In genomic region chr3:14878749-14879223, GRCm38 (mm10) we compare ENCODE assay signal across 16 mouse cellular contexts. TPM values are rescaled to one million over a fixed set of nuclear protein-coding genes. Genes with fewer than 3 reads are reported as not detected.
DNase-seq lines count a peak whose midpoint lies in the region; ATAC-seq and TF ChIP-seq lines count a peak whose summit lies in the region.
"Had no signal": no experiment of that assay in that cellular context is flagged by ENCODE, and none has a peak within 500 bp of the region (broad histone marks: within the 10 kb centered on the region; RNA-seq: fewer than 3 reads in every experiment).

No protein-coding gene starts in this region.

- H3K4me3 ChIP-seq in heart, embryonic 12.5 days: no peak overlapping the region
- no peak overlapping the region for H3K4me3 ChIP-seq in heart, adult 2 months
- peak overlapping the region; percentile 55 to 69; a peak in 3 of 4 replicates for H3K4me3 ChIP-seq in MEL (ENCODE audit: control insufficient read depth in 1 of 2, insufficient read depth in 1 of 2, low read depth in 2 of 2, low read length in 2 of 2)
- H3K4me3 ChIP-seq in liver, postnatal 0 days (ENCODE audit: low read depth, low read length): no peak overlapping the region
- H3K4me3 ChIP-seq: forebrain, embryonic 10.5 days; left cerebral cortex, adult 2 months; limb, embryonic 13.5 days had no signal

- 0 out of 2 replicates have a peak, but pooled peaks cover 9% of the 10 kb centered on the region for H3K4me1 ChIP-seq in heart, embryonic 12.5 days (replicated peaks)
- H3K4me1 ChIP-seq in heart, adult 2 months (ENCODE audit: control insufficient read depth, insufficient read depth, low read length): no peaks in the 10 kb centered on the region
- H3K4me1 ChIP-seq in MEL (ENCODE audit: control insufficient read depth in 1 of 2, insufficient read depth in 2 of 2, low read length in 2 of 2): peaks cover 32 to 35% of the 10 kb centered on the region in 2 experiments
- peaks cover 28% of the 10 kb centered on the region for H3K4me1 ChIP-seq in liver, postnatal 0 days (ENCODE audit: insufficient read depth)
- H3K4me1 ChIP-seq: forebrain, embryonic 10.5 days; limb, embryonic 13.5 days had no signal

- H3K79me2 ChIP-seq in heart, adult 2 months (replicated peaks; ENCODE audit: control insufficient read depth, insufficient read depth, low read length): no peaks in the 10 kb centered on the region
- H3K79me2 ChIP-seq in MEL (ENCODE audit: control insufficient read depth, insufficient read depth, low read length, poor library complexity): peaks cover 2% of the 10 kb centered on the region

- no peak overlapping the region for H3K9ac ChIP-seq in heart, embryonic 12.5 days
- H3K9ac ChIP-seq in heart, adult 2 months (ENCODE audit: low read depth, low read length): no peak overlapping the region
- H3K9ac ChIP-seq in MEL (ENCODE audit: control insufficient read depth, low read depth, low read length, poor library complexity, severe bottlenecking): peak overlapping the region; percentile 75
- no peak overlapping the region; the same call in 1 of the 2 replicates for H3K9ac ChIP-seq in liver, postnatal 0 days (replicated peaks)
- H3K9ac ChIP-seq: limb, embryonic 13.5 days had no signal

- no peaks in the 10 kb centered on the region for H3K9me3 ChIP-seq in heart, embryonic 12.5 days (replicated peaks)
- no peaks in the 10 kb centered on the region for H3K9me3 ChIP-seq in MEL (replicated peaks; ENCODE audit: insufficient read depth, low read length)
- H3K9me3 ChIP-seq in liver, postnatal 0 days (ENCODE audit: low read length): no peaks in the 10 kb centered on the region
- H3K9me3 ChIP-seq: forebrain, embryonic 10.5 days; limb, embryonic 13.5 days had no signal

- H3K4me2 ChIP-seq in heart, embryonic 12.5 days: no peak overlapping the region
- H3K4me2 ChIP-seq in liver, postnatal 0 days (ENCODE audit: low read depth, low read length): peak overlapping the region; percentile 48
- H3K4me2 ChIP-seq: limb, embryonic 13.5 days had no signal

- H3K27me3 ChIP-seq in heart, embryonic 12.5 days (replicated peaks): no peaks in the 10 kb centered on the region
- no peaks in the 10 kb centered on the region for H3K27me3 ChIP-seq in heart, adult 2 months (ENCODE audit: control insufficient read depth, insufficient read depth, low read length)
- no peaks in the 10 kb centered on the region for H3K27me3 ChIP-seq in MEL (ENCODE audit: control insufficient read depth in 1 of 2, insufficient read depth in 2 of 2, low read length in 2 of 2)
- H3K27me3 ChIP-seq in liver, postnatal 0 days (ENCODE audit: insufficient read depth, low read length): no peaks in the 10 kb centered on the region
- H3K27me3 ChIP-seq: limb, embryonic 13.5 days had no signal

- 57% methylated on average over 6 of the region's 6 CpGs for WGBS in heart, embryonic 12.5 days
- whole genome bisulfite sequencing in heart, adult 2 months: 68% methylated on average over 6 of the region's 6 CpGs
- 38% methylated on average over 6 of the region's 6 CpGs for WGBS in liver, postnatal 0 days (ENCODE audit: insufficient replicate concordance)

- no peaks in the 10 kb centered on the region for H3K36me3 ChIP-seq in heart, embryonic 12.5 days
- H3K36me3 ChIP-seq in heart, adult 2 months (ENCODE audit: control insufficient read depth, insufficient read depth, low read length): no peaks in the 10 kb centered on the region
- peaks cover 0 to 42% of the 10 kb centered on the region in 2 experiments; a peak in 2 of 4 replicates for H3K36me3 ChIP-seq in MEL (ENCODE audit: control insufficient read depth in 1 of 2, insufficient read depth in 2 of 2, low read length in 2 of 2)
- H3K36me3 ChIP-seq in liver, postnatal 0 days (replicated peaks; ENCODE audit: insufficient read depth, low read length): no peaks in the 10 kb centered on the region
- H3K36me3 ChIP-seq: forebrain, embryonic 10.5 days; limb, embryonic 13.5 days had no signal

- no peak for TF ChIP-seq EP300 in heart, adult 2 months (IDR thresholded peaks at IDR 0.05; ENCODE audit: insufficient read depth, low read depth, low read length)
- TF ChIP-seq EP300 in MEL (IDR thresholded peaks at IDR 0.05; ENCODE audit: low read depth in 1 of 2, low read length in 2 of 2): peak; percentile 87 to 94
- peak; percentile 100 for TF ChIP-seq EP300 in liver, postnatal 0 days (IDR thresholded peaks at IDR 0.05; ENCODE audit: low read depth)

- DNase-seq in heart, adult 2 months: no peak
- peak; percentile 92 for DNase-seq in MEL (ENCODE audit: low read depth, low spot score)
- DNase-seq in liver, postnatal 0 days: peak; percentile 54
- no peak for DNase-seq in cerebellum, adult 8-10 months
- DNase-seq in urinary bladder, postnatal 4 days (ENCODE audit: low spot score in 2 of 2): no peak
- no peak for DNase-seq in frontal cortex, postnatal 25 days (ENCODE audit: low spot score in 2 of 2)
- DNase-seq: cerebellum, adult 9-10 months; heart, adult 11 months; kidney, adult 18-20 months; midbrain, embryonic 14.5 days; right cerebral cortex, postnatal 4 days had no signal

- no peak overlapping the region for H3K27ac ChIP-seq in heart, embryonic 12.5 days (ENCODE audit: poor library complexity, severe bottlenecking)
- H3K27ac ChIP-seq in heart, adult 2 months: no peak overlapping the region
- H3K27ac ChIP-seq in MEL (ENCODE audit: control insufficient read depth, low read depth, low read length): peak overlapping the region; percentile 100
- peak overlapping the region; percentile 95 for H3K27ac ChIP-seq in liver, postnatal 0 days (ENCODE audit: low read depth)
- H3K27ac ChIP-seq: forebrain, embryonic 10.5 days; left cerebral cortex, adult 2 months; limb, embryonic 13.5 days had no signal

- no peak for TF ChIP-seq POLR2A in heart, adult 2 months (IDR thresholded peaks at IDR 0.05; ENCODE audit: insufficient read depth, low read depth, low read length)
- TF ChIP-seq POLR2A in MEL (IDR thresholded peaks at IDR 0.05; ENCODE audit: control insufficient read depth in 1 of 2, insufficient read depth in 1 of 2, low read depth in 1 of 2, low read length in 2 of 2, poor library complexity in 1 of 2): peak in 1 of 2 experiments; percentile 41; a peak in 1 of 4 replicates

- peak; percentile 88 for ATAC-seq in heart, embryonic 12.5 days (ENCODE audit: insufficient number of reproducible peaks, low FRiP score)
- peak; percentile 70 for ATAC-seq in erythroid progenitor cell, adult 5-6 weeks (replicated peaks; ENCODE audit: low FRiP score, poor library complexity, severe bottlenecking)
- ATAC-seq in liver, postnatal 0 days: peak; percentile 85

- TF ChIP-seq RAD21 in MEL (IDR thresholded peaks at IDR 0.05; ENCODE audit: low read depth, low read length): no peak

- no peak for TF ChIP-seq CTCF in heart, adult 2 months (IDR thresholded peaks at IDR 0.05)
- no peak for TF ChIP-seq CTCF in MEL (IDR thresholded peaks at IDR 0.05 in 2 of 3, conservative IDR thresholded peaks at IDR 0.05 in 1 of 3; ENCODE audit: control insufficient read depth in 1 of 3, insufficient read depth in 1 of 3, low read depth in 2 of 3, low read length in 3 of 3, poor library complexity in 1 of 3, severe bottlenecking in 1 of 3)
- no peak for TF ChIP-seq CTCF in liver, postnatal 0 days (IDR thresholded peaks at IDR 0.05; ENCODE audit: low read depth)

- intact Hi-C loops in heart, adult 2 months (cut with DNase I): no loop called here

TF ChIP-seq in MEL, 35 proteins besides CTCF, POLR2A, EP300 and RAD21 (continues in another document):
- peak; percentile 92 for TF ChIP-seq MYC (IDR thresholded peaks at IDR 0.05; ENCODE audit: low read depth, low read length)
- peak; percentile 38 for TF ChIP-seq NELFE (IDR thresholded peaks at IDR 0.05; ENCODE audit: low read depth, low read length)
- TF ChIP-seq SIN3A (IDR thresholded peaks at IDR 0.05; ENCODE audit: low read length): peak; percentile 92
- TF ChIP-seq MAZ (IDR thresholded peaks at IDR 0.05; ENCODE audit: low read depth, low read length): no peak
- no peak for TF ChIP-seq ZC3H11A (IDR thresholded peaks at IDR 0.05; ENCODE audit: low read depth, low read length)
- TF ChIP-seq TBP (IDR thresholded peaks at IDR 0.05; ENCODE audit: low read depth, low read length): peak; percentile 77
- no peak for TF ChIP-seq E2F4 (IDR thresholded peaks at IDR 0.05; ENCODE audit: borderline replicate concordance, low read depth, low read length)
- no peak for TF ChIP-seq GABPA (IDR thresholded peaks at IDR 0.05; ENCODE audit: low read depth, low read length)
- no peak for TF ChIP-seq POLR2AphosphoS5 (IDR thresholded peaks at IDR 0.05; ENCODE audit: borderline replicate concordance, low read depth, low read length)
- TF ChIP-seq SMC3 (IDR thresholded peaks at IDR 0.05; ENCODE audit: low read depth, low read length): no peak
- no peak for TF ChIP-seq CHD2 (IDR thresholded peaks at IDR 0.05; ENCODE audit: low read length)
- TF ChIP-seq ZMIZ1 (IDR thresholded peaks at IDR 0.05; ENCODE audit: low read depth, low read length): peak; percentile 39; the same call in 1 of the 2 replicates
- TF ChIP-seq MAFK (IDR thresholded peaks at IDR 0.05; ENCODE audit: borderline replicate concordance, low read depth, low read length): peak; percentile 84
- TF ChIP-seq MAX (IDR thresholded peaks at IDR 0.05; ENCODE audit: low read length): peak; percentile 85
- peak; percentile 92 for TF ChIP-seq MXI1 (IDR thresholded peaks at IDR 0.05; ENCODE audit: low read depth, low read length)

RNA-seq across cellular contexts. Expression of gene Car2, which starts 7.3 kb away (rescaled TPM):
- polyA plus RNA-seq in heart, embryonic 12.5 days (2016; fragmentation: Nextera tagmentation; extraction: Ambion mirVana): 180 and 196 TPM in 2 replicates
- total RNA-seq in heart, adult 2 months (2021): 1 to 10 TPM; 6.8 to 7.8 TPM
- polyA plus RNA-seq in heart, adult 2 months (2012; rRNA removed): 12.3 and 24.3 TPM in 2 replicates
- 235 and 397 TPM in 2 replicates for total RNA-seq in MEL (2012; rRNA removed)
- polyA plus RNA-seq in MEL (2012; ENCODE audit: insufficient read depth in 1 of 2, insufficient read length in 2 of 2, low read depth in 1 of 2, low replicate concordance in 2 of 2, missing spikeins in 1 of 2): 100 to 1,000 TPM; 109 to 369 TPM
- total RNA-seq in erythroid progenitor cell, adult 5-6 weeks (2015; ENCODE audit: low replicate concordance): 2,420 and 2,713 TPM in 2 replicates
- 2,109 and 2,592 TPM in 2 replicates for total RNA-seq in erythroid progenitor cell, adult 5-6 weeks (2017; ENCODE audit: low replicate concordance)
- 901 and 980 TPM in 2 replicates for polyA plus RNA-seq in liver, postnatal 0 days (2015; fragmentation: Nextera tagmentation; extraction: Ambion mirVana)

RNA-seq across cellular contexts. Expression of gene Car3, which starts 15.5 kb away (rescaled TPM):
- 25.2 and 27.4 TPM in 2 replicates for polyA plus RNA-seq in heart, embryonic 12.5 days (2016; fragmentation: Nextera tagmentation; extraction: Ambion mirVana)
- 10 to 100 TPM; 34.4 to 82.7 TPM for total RNA-seq in heart, adult 2 months (2021)
- 114 and 259 TPM in 2 replicates for polyA plus RNA-seq in heart, adult 2 months (2012; rRNA removed)
- total RNA-seq in MEL (2012; rRNA removed): 1.7 and 1.8 TPM in 2 replicates
- polyA plus RNA-seq in MEL (2012; ENCODE audit: insufficient read depth in 1 of 2, insufficient read length in 2 of 2, low read depth in 1 of 2, low replicate concordance in 2 of 2, missing spikeins in 1 of 2): 1 to 10 TPM in 1 of 2 experiments, not detected in 1; 4.9 TPM
- total RNA-seq in erythroid progenitor cell, adult 5-6 weeks (2015; ENCODE audit: low replicate concordance): 0.72 and 3.8 TPM in 2 replicates
- total RNA-seq in erythroid progenitor cell, adult 5-6 weeks (2017; ENCODE audit: low replicate concordance): not detected in 2 replicates
- polyA plus RNA-seq in liver, postnatal 0 days (2015; fragmentation: Nextera tagmentation; extraction: Ambion mirVana): 38.8 and 39.0 TPM in 2 replicates

Comparison
In these comparisons a context has a peak if more than half of its experiments do, and no peak if none do; other contexts are left out.
1. H3K27ac ChIP-seq: peak in MEL (single experiment) and liver, postnatal 0 days (single experiment); none in heart, embryonic 12.5 days (single experiment) and heart, adult 2 months (single experiment).
2. H3K4me3 ChIP-seq: peak in MEL (2 of 2); none in heart, embryonic 12.5 days (single experiment), heart, adult 2 months (single experiment) and liver, postnatal 0 days (single experiment).
3. DNase-seq: peak in MEL (single experiment) and liver, postnatal 0 days (single experiment); none in heart, adult 2 months (0 of 2), cerebellum, adult 8-10 months (single experiment), urinary bladder, postnatal 4 days (0 of 2) and frontal cortex, postnatal 25 days (0 of 2).
4. Peak in every context shown above with its lines, with median percentiles within 50 percentile points of each other: ATAC-seq.